ENCODE assay signal across 9 mouse cellular contexts in the genomic region with DNA sequence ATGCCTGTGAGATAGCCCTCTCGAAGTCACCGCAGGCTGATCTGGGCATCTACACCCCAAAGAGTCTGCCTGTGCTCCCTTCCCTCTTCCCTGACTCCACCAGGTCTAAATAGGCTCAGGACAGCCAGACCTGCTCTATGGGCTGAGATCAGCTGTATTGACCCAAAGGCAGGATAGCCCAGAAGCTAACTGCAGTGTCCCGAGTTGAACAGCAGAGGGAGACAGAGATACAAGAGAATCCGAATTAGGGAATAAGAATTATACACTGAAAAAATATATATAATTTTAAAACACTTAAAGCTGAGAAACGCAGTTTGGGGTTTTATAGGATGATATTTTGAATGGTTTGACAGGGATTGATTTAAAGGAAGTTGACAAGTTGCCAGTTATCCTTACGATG. TPM values are rescaled to one million over a fixed set of nuclear protein-coding genes. Genes with fewer than 3 reads are reported as not detected.
DNase-seq lines count a peak whose midpoint lies in the region.
"Had no signal": no experiment of that assay in that cellular context is flagged by ENCODE, and none has a peak within 500 bp of the region (broad histone marks: within the 10 kb centered on the region; RNA-seq: fewer than 3 reads in every experiment).

No protein-coding gene starts in this region.

- intact Hi-C loops in gastrocnemius, postnatal 36 days (cut with DNase I), result no loop called here

- peak; percentile 50 for DNase-seq in gastrocnemius, adult 18-20 months (ENCODE audit: low spot score)
- DNase-seq in gastrocnemius, postnatal 36 days, result no peak
- peak; percentile 47 for DNase-seq in 416B (ENCODE audit: low read depth)
- DNase-seq in adrenal gland, adult 2 months, result peak; percentile 45
- peak; percentile 56 for DNase-seq in embryo, embryonic 9.5 days (ENCODE audit: extremely low spot score)
- DNase-seq in large intestine, adult 2 months (ENCODE audit: low read depth, low spot score), result peak; percentile 16
- DNase-seq in lung, postnatal 10 days, result peak; percentile 64
- DNase-seq in spleen, postnatal 4 days (ENCODE audit: low spot score in 2 of 2), result peak; percentile 30 to 63

- WGBS in large intestine, adult 2 months, result 29% methylated on average over 6 of the region's 6 CpGs

RNA-seq across cellular contexts. Expression of a gene that starts 56.2 kb away (rescaled TPM):
- total RNA-seq in gastrocnemius, adult 18-20 months (2021), result not detected
- not detected for total RNA-seq in gastrocnemius, postnatal 36 days (2021)
- not detected for total RNA-seq in adrenal gland, adult 2 months (2021)
- polyA plus RNA-seq in adrenal gland, adult 2 months (2012; rRNA removed), result not detected in 2 replicates
- polyA plus RNA-seq in large intestine, adult 2 months (2012; rRNA removed), result not detected in 2 replicates
- polyA plus RNA-seq: lung, embryonic 16.5 days had no signal

Comparison
In these comparisons a context has a peak if more than half of its experiments do, and no peak if none do; other contexts are left out.
1. DNase-seq: peak in gastrocnemius, adult 18-20 months (single experiment), 416B (single experiment), adrenal gland, adult 2 months (single experiment), embryo, embryonic 9.5 days (single experiment), large intestine, adult 2 months (single experiment), lung, postnatal 10 days (single experiment) and spleen, postnatal 4 days (2 of 2); none in gastrocnemius, postnatal 36 days (0 of 2).